Mouse (Mus musculus) right cerebral cortex, postnatal 10 days (tissue): ENCODE results near the gene Nfatc2.

Source experiments
- DNase-seq, 2 experiments: peaks; one replicate each; pipeline ENCODE4 v3.0.0; 2021; ENCODE audit warnings: low spot score in 2 of 2

Nfatc2 gene

DNA sequence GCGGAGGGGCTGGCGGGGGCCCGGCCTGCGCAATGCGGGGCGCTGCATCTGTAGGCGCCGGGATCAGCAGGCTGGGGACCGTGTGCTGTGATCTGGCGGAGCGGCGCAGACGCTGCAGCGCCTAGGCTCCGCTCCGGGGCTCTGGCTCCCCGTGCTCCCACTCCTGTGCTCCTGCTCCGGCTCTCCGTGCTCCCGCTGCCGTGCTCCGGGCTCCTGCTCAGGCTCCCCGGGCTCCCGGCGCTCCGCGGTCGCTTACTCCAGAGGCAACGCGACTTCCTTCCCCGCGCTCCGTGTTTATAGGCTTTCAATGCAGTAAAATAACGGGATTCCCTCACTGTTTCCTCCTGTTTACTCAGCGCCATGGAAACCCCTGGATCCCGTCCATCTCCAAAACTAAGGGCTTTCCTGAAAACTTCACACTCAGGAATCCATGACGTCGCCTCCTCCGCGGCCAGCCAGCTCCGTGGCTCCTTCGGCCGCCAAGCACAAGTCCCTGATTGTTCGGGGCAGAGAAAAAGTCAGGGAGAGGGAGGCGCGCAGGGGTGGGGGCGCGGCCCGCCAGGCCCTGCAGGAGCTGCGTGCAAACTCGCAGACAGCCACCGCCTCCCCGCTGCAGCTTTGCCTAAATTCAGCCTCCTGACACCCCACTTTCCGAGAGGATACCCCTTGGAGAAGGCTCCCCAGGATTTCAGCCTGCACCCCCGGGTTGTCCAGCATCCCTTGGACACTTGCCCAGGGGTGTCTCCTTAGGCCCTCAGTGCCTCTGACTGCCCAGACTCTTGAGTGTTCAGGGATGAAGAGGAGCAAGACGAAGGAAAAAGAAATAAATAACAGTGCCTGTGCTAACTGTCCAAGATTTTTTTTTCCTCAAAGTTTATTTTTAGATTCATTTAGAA, at the start of gene Nfatc2:
Nfatc2 (minus strand) TSS at position 167 of the 896 bp plus-strand sequence.
- DNase-seq, result peak; percentile 89 to 91

DNA sequence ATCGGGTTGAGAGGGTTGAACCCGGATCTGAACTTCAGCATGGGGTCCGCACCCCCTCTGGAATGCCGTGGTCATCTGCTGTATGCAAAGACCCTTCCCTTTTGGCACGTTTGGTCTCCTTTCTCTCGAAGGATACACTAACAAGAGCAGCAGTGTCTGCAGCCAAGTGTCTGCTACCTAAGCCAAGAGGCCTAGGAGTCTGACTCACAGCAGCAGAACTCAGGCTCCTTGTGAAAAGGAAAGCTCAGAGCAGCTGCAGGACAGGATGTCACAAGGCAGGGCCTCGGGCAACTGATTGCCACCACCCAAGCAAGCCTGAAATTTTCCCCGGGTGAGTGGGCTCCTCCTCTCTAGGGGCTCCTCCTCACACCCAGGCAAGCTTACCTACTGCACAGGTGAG, 46.7 kb upstream of the Nfatc2 start:
- no peak for DNase-seq

DNA sequence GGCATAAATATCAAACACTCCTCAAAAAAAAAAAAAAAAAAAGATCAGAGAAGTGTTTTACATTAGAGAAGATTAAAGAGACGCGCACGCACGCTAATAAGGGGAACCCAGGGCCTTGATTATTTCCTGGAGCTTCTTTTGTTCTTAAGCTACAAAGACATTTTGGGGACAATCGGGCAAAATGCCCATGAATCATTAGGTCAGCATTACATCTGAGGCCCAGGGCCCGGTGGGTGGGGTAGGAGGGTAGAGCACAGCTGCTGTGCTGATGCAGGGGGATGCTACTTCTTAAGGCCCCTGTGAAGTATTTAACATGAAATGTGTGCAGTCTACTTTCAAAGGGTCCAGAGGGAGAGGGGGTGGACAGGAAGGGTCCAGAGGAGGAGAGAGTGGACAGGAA, 43.4 kb upstream of the Nfatc2 start:
- no peak for DNase-seq

DNA sequence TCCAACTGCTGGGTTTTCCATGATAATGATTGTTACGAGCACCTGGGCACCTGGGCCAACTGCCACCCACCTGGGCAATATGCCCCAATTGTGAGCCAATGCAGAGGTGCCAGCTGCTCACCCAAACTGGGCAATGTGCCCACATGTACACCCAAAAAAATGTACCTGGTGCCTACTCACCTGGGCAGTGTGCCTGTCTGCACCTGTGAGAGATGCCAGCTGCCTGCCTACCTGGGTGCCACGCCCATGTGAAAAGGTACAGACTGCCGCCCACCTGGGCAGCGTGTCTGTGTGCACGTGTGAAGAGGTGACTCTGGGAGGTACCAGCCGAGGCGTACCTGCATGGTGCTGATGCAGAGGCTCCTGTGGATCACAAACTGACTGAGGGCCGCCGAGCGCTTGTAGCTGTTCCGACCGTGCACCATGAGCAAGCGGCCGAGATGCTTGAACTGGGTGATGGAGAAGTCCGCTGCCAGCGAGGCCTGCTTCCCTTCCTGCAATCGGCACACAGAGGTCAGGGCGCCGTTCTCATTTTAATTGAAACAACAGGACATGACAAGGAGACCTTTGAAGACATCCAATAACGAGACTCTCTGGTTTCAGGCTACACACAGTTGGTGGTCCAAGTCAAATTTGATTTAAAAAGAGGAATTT, 42.2 kb upstream of the Nfatc2 start:
- DNase-seq, result no peak

DNA sequence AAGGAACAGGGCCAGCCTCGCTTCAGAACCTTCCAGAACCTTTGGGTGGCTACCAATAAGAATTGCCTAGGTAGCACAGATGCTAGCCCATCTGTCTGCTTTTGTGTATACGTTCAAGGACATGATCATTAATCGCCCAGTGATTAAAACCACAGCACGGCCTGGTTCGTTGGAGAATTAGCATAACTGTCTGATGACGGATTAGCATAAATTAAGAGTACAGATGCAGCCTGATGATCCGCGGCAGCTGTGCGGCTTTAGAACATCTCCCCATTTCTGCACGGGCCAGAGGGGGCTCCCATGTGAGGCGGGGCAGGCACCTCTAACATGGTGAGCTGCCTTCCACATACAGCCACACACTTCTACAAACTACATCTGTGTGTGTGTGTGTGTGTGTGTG, 40.7 kb upstream of the Nfatc2 start:
- DNase-seq, result no peak

DNA sequence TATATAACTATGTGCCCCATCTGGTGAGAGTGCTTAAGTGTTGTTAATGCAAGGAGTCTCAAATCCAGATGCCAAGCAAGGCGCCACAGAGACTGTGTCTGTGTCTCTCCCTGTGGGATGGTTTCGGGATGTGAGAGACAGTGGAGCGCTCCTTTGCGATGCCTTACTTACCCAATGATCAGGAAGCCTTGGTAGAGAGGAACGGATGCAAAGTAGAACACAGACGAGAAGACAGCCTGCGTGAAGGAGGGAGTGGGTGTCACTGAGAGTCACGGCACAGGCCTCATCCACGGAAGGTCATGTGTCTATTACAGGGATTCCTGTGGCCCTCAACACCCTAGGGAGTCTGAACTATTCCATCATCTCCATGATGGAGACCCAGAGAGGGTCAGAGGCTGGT, 39.0 kb upstream of the Nfatc2 start:
- DNase-seq, result no peak

DNA sequence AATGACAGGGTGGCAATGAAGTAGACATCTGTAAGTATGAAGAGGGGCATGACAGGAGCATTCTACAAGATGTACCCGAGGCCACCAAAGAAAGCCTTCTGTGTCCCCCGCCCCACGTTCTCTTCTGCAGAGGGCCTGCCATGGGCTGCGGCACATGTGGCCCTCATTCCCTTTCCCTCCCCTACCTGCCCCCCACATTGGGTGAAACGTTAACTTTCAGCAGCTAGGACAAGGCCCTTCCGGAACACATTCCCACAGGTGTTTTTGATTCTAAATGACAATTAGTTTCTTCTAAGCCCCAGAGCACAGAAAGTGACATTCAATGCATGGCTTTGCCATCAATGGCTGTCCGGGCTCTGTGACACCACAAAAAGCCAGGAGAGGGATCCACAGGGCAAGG, 33.4 kb upstream of the Nfatc2 start:
- no peak for DNase-seq

DNA sequence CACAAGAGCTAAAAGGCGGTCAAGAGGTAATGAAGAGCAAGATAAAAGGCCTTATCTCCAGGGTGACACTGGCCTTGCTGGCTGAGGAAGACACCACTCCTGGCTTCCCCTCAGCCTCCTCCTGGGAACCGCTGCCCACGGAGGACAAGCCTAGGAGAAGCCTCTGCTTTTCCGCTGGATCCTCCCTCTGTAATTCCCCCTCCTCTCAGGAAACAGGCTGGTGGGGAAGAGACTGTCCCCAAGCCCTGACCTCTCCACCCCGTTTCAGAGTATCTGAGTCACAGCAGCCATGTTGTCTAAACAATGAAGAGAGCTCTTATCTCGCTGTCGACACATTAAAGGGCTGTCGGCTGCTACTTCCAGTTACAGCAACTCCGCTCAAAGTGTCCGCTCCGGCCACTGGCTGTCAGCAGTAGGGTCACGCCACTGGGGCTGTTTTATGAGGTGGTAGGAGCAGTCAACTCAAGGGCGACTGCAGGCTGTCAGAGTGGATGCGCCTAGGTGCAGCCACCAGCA, 31.9 kb upstream of the Nfatc2 start:
- no peak for DNase-seq

DNA sequence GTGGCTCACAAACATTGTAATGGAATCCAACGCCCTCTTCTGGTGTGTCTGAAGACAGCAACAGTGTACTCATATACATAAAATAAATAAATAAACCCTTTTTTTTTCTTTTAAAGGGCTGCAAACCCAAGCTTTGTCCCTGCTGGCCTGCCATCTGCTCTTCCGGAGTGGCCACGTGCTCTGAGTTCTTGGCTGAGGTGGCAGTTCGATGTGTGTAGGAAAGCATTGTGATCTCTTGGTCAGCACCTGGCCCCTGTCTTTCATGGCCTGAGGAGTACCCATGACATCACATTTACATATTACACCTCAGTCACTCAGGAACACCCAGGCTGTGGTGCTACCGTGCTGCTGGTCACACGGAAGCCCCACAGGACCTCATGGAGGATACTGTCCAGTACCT, 31.1 kb upstream of the Nfatc2 start:
- no peak for DNase-seq

DNA sequence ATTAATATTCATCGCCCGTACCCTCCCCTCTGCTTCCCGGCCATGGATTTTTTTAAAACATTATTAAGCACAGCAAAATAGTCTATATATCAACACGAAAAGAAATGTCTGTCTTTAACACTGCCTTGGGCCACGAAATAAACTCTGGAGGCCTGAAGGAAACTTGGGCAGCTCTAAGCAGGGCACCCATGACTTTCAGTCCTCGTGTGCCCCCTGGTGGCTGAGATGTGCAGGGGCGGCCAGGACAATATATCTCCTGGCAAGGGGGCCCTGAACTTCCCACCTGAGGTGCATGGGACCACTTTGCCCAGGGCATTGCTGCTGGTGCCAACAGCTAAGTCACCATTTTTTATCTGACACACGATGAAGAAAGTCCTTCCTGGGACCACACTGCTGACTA, 27.3 kb upstream of the Nfatc2 start:
- peak; percentile 81 to 87 for DNase-seq

DNA sequence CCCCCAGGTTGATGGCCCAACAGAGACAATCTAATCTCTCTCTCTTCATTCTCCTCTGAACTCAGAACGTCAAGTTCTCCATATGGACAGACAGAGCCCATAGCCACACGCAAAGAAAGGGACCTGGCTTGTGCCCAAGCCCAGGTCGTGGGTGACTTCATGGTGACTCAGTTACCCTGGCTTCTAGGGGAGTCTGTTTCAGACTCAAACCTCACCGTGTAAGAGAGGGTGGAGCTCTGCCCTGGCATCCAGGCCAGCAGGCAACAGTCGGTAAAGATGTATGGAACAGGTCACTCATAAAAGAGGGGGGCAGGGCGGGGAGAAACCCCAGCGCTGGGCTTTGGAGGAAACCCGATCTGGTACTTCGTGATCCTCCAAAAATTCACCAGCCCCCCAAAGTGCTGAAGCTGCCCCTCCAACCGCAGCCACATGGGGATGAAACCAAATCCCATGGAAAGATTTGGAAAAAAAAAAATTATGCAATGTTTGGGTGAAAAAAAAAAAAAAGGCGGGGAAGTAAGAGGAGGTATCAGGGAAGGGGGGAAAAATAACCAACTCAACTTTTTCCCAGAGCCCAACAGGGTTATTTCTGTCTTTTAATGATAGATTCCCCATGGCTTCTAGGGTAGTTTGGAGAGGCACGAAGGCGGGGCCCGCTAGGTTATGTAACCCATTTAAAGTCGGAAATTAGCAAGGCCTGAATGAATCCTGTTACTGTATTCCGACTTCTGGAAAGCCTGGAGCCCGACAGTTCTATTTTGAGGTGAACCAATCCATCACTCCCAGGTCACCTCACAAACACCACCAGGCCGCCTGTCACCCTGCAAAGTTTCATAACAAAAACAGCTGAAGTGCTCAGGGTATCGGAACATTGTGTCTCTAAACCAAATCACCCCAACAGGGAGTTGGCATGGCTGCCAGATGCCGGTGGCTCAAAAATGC, 26.6 kb upstream of the Nfatc2 start:
- no peak for DNase-seq

DNA sequence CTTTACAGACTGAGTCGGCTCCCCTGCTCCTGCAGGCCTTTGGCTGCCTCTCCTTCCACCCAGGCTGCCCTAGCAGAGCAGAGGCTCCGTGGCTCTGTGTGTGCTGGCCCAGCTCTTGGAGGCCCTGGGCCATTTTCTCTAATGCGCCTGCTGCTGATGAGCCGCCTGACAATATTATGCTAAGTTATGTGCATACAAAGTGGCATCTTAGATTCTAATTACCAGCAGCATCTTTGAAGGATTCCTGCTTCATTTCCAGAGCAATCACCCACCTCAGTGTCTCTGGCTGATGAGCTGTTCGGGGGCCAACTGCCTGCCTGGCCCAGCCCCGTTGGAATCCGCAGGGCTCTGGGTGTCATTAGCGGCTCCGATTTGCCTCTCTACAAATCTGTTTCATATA, 24.9 kb upstream of the Nfatc2 start:
- DNase-seq, result peak in 1 of 2 experiments; percentile 41

DNA sequence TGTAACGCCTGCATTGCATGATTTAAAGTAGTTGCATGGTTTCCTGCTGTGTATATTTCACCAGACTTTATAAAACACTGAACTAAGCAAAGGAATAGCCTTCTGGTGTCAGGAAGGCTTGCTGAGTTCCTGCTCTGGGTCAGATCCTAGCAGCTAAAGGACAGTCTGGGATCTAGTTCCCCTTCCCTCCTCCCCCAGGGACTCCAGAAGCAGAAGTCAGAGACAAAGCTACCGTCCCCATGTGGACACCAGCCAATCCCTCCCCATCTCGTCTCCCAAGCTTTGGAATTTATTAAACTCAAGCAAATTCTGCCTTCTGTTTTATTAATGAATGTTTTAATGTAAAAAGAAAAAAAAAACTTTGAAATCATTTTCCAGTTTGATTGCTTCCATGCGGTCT, 23.6 kb upstream of the Nfatc2 start:
- DNase-seq, result no peak

DNA sequence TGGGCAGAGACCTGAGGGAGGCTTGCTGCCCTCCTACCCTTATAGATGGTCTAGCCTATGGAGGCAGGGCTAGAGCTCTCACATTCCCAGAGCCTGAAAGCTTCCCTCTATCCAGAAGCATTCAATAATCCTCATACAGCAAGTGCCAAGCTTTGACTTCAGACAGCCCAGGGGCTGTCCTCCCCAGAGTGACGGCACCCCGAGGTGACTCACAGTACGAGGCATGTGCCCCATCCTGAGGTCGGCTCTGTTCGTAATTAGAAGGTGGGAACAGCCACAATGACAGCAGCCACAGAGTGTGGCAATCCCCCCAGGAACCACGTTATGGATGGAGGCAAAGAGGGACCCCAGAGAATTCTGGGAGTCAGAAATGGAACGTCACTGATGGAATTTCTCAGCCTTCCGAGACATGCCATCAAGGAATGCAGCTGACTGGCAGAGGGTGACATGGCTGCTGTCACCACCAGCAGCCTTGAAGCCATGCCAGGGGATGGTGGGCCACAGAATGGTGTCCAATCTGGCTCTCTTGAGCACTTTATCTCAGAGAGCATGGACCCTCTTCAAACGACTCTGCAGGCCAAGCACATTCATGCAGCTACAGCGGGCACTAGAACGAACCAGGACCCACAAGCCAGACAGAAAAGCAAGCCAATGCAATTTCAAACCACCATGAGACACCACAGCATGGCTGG, 19.8 kb upstream of the Nfatc2 start:
- DNase-seq, result no peak

DNA sequence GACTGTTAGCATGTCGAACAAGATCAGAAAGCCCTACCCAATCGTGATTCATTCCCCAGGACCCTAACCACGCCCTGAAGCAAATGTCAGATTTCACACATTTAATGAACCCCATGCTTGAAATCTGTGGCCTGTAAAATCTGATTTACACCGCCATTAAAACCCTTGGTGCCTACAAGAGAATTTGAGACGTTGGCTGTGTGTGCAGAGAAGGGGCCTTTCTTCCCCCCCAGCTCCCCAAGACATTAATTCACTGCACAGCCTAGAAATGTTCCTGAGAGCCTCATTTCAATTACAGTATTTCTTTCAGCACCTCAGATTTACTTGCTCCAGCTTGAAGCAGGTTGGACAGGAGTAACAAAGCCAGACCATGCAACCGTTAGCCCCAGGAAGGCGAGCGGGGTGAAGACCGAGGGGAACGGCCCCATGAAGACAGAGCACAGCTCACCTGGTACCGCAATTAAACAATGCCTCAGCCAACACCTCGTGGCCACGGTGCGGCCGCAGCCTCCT, 16.8 kb upstream of the Nfatc2 start:
- no peak for DNase-seq

DNA sequence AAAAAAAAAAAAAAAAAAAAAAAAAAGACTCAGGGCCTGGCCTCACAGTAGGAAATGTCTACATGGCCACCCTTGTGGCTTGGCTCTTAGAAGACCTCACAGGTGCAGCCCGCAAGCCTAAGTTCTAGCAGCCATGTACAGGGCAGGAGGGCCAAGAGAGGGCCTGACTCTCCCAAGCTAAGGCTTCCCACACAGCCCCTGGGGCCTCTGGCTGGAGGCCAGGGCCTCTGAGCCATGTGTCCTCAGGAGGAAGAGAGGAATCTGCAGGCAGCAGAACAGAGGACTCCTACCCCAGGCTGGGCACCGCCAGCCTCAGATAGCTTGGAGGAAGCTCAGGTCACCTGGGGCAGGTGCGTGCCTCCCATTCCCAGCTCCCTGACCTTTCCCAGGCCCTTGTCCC, 13.7 kb upstream of the Nfatc2 start:
- DNase-seq, result no peak

DNA sequence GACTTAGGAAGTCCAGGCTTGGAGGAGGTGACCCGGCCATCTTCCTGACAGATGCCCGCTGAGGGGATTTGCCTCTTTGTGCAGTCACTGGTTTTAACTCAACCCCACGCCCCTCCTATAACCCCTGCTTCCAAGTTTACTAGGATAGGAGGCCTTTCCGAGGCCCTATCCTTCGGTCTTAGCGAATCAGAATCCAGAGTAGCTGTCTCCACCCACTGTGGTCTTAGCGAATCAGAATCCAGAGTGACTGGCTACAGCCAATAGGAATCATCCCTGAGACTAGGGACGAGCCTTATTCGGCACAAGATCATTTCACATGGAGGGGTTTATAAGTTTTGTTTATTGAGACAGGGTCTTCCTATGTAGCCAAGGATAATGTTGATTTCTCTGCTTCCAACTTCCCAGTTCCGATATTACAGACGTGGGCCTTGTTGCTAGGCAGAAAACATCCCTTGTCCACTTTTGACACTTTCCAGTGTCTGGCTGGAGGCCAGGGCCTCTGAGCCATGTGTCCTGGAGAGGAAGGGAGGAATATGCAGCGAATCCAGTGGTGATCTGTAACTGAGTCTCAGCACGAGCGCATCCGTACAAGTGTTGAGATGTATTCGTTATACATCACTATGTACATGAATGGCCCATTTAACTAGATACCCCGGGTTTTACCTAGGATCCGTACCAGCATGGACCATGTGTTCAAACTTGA, 12.9 kb upstream of the Nfatc2 start:
- DNase-seq, result no peak

DNA sequence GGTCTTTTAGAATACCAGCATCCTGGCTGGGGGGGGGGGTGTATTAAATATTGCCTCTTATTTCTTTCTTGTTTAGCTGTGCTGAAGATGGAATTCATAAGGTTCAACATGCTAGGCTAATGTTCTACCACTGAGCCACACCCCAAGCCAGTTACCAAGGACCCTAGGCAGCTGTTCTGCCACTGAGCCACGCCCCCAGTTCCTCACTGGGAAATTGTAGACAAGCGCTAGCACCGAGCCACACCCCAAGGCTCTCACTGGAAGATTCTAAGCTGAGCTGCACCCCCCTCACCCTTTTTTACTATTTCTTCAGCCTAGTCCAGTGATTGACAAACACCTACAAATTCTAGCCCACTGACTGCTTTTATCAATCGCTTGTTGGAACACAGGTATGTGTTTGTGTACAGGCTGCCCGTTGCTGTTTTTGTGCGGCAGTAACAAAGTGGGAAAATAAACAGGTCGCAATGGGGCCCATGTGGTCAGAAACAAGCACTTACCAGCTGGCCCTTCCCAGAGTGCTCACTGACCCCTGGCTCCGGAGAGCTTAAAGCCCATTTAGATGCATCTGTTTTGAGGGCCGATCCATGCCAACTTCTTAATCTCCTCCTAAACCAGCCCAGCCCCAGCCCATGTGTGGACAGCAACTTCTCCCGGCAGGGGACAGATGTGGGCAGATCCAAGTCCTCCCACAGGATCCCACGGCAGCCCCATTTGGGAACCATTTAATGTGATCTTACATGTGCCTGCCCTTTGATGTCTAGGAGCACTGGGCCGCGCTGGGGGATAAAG, 11.8 kb upstream of the Nfatc2 start:
- DNase-seq, result no peak

DNA sequence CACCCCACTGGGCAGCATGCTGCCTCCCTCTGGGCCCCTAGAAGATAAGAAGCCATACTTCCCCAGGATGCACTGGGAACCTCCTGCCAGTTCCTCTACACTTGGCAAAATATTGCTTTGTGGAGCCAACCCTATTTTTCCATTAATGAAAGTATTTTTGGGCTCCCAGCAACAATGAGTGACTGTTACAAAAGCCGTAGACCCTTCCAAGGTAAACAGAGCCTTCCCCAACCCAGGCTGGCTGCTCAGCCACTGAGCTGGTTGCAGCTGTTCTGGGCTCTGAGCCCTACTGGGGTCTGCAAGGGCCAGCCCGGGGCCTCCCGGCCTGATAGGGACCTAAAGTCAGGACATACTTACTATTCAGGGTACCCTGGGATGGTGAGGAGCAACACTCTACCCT, 9.5 kb upstream of the Nfatc2 start:
- no peak for DNase-seq
